Mouse (Mus musculus) liver, embryonic 12.5 days (tissue): ENCODE measurements around the gene Timp3. TPM values are rescaled to one million over a fixed set of nuclear protein-coding genes. Genes with fewer than 3 reads are reported as not detected.
A peak's percentile ranks its signal among the peaks of the same experiment; 100 is the strongest.

ENCODE experiments used
- ATAC-seq: fragments of 200-750 bp; cut with Nextera tagmentation; 2 replicates; pipeline ENCODE4 v1.8.0; 2017; ENCODE audit warnings: moderate number of reproducible peaks, mild to moderate bottlenecking, moderate library complexity
- H3K27ac ChIP-seq: fragments of 300-500 bp; sonication (generic); 2 replicates; pipeline ENCODE4 v1.5.1; 2016; ENCODE audit warnings: mild to moderate bottlenecking
- H3K27me3 ChIP-seq: fragments of 300-500 bp; sonication (generic); replicated peaks from 2 replicates; pipeline ENCODE4 v1.6.1; 2016; ENCODE audit warnings: mild to moderate bottlenecking, moderate library complexity
- H3K36me3 ChIP-seq: fragments of 300-500 bp; sonication (generic); 2 replicates; pipeline ENCODE4 v1.6.1; 2016; ENCODE audit warnings: mild to moderate bottlenecking, moderate library complexity
- H3K4me1 ChIP-seq: fragments of 300-500 bp; sonication (generic); 2 replicates; pipeline ENCODE4 v1.6.1; 2016
- H3K4me2 ChIP-seq: fragments of 300-500 bp; sonication (generic); 2 replicates; pipeline ENCODE4 v1.6.1; 2016; ENCODE audit warnings: mild to moderate bottlenecking, moderate library complexity
- H3K4me3 ChIP-seq: fragments of 300-500 bp; sonication (generic); 2 replicates; pipeline ENCODE4 v1.5.1; 2016; ENCODE audit warnings: mild to moderate bottlenecking, moderate library complexity
- H3K9ac ChIP-seq: fragments of 300-500 bp; sonication (generic); 2 replicates; pipeline ENCODE4 v1.6.1; 2016; ENCODE audit warnings: mild to moderate bottlenecking, moderate library complexity
- H3K9me3 ChIP-seq: fragments of 300-500 bp; sonication (generic); replicated peaks from 2 replicates; pipeline ENCODE4 v1.6.1; 2016; ENCODE audit warnings: mild to moderate bottlenecking, moderate library complexity
- WGBS: fragments of 180-500 bp; shearing (Covaris S2); methylation state at CpG from one replicate; pipeline ENCODE4 v1.1.7; 2016; ENCODE audit not compliant: insufficient replicate concordance; 5-methylcytosine and 5-hydroxymethylcytosine counted together
- polyA plus RNA-seq: library from polyadenylated mRNA; unstranded; fragments of >200 nt; fragmentation: Nextera tagmentation; extraction: Ambion mirVana; gene quantifications from 2 replicates; pipeline ENCODE4 v1.2.1, GENCODE M21; 2016

Timp3 gene
- polyA plus RNA-seq, 1 experiment from 2014 or later: 17.0 TPM

DNA sequence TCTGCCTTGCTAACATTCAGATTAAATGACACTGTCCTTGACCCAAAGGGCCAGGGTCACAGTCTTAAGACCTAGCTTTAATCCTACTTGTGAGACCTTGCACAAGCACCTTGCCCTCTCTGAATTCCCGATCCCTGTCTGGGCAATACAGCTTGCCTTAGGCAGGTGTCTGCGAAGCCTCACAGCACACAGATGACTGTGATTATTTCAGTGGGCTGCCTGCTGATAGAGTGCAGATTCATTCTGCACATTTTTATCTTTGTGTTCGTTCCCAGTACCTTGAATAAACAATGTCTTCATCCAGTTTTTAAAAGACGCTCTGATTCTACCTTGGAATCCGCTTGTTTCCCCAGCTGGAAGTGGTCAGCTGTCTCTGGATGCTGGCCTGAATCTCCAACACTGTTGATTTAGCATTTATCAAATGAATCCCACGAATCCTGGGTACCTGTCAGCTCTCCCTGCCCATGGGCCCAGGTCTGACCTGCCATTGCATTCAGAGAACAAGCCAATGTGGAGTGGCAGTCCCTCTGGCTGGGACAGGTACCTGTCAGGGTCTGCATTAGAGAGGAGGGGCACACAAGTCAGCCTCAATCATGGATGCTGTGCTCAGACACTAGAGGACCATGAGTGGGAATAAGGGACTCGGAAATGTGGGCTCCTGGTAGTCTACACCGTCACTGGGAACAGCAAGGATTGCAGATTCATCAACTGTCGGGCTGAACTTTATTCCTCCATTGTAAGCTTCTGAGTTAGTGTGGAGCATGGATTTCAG, 81.2 kb downstream of the Timp3 start:
- Histone ChIP-seq H3K9ac (no peak overlapping the region), H3K27ac (no peak overlapping the region), H3K27me3 (no peaks in the 10 kb centered on the region; the same call in none of the 2 replicates), H3K9me3 (no peaks in the 10 kb centered on the region), H3K36me3 (no peaks in the 10 kb centered on the region), H3K4me2 (no peak overlapping the region), H3K4me1 (no peaks in the 10 kb centered on the region), H3K4me3 (no peak overlapping the region)
- no peak for ATAC-seq
- 61% methylated on average over 9 of the region's 9 CpGs for WGBS

DNA sequence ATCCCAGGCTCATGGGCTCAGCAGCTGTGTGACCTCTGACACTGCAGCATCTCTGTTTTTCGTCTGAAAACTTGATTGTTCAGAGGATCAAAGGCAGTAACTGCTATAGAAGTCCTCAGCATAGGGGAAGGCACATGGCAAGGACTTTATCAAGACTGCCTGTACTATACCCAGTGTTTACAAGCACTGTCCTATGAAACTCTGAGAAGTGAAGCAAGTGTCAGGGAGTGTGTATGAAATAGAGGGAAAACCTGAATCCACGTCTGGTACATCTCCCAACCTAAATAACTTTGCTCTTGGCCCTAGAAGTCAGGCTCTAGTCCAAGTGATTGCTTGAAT, 81.7 kb downstream of the Timp3 start:
- Histone ChIP-seq H3K27ac (no peak overlapping the region), H3K9ac (no peak overlapping the region), H3K4me2 (no peak overlapping the region), H3K9me3 (no peaks in the 10 kb centered on the region), H3K4me3 (no peak overlapping the region), H3K4me1 (no peaks in the 10 kb centered on the region), H3K27me3 (no peaks in the 10 kb centered on the region; the same call in none of the 2 replicates), H3K36me3 (no peaks in the 10 kb centered on the region)
- ATAC-seq: no peak
- 29% methylated on average over 2 of the region's 2 CpGs for WGBS

DNA sequence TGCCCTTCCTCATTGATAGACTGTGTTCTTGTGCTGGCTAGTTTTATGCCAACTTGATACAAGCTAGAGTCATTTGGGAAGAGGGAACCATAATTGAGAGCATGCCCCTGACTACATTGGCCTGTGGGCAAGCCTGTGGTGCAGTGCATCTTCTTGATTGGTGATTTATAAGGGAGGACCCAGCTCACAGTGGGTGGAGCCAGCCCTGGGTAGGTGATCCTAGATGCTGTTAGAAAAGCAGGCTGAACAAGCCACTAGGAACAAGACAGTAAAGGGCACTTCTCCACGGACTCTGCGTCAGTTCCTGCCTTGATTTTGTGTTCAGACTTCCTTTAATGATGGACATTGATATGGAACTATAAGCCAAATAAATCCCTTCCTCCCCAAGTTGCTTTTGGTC, 84.5 kb downstream of the Timp3 start:
- Histone ChIP-seq H3K4me3 (no peak overlapping the region), H3K27ac (no peak overlapping the region), H3K4me2 (no peak overlapping the region), H3K4me1 (peaks cover 11% of the 10 kb centered on the region; the same call in 1 of the 2 replicates), H3K27me3 (no peaks in the 10 kb centered on the region; the same call in none of the 2 replicates), H3K36me3 (no peaks in the 10 kb centered on the region), H3K9me3 (no peaks in the 10 kb centered on the region), H3K9ac (no peak overlapping the region)
- ATAC-seq: no peak
- 74% methylated on average over 2 of the region's 2 CpGs for WGBS

DNA sequence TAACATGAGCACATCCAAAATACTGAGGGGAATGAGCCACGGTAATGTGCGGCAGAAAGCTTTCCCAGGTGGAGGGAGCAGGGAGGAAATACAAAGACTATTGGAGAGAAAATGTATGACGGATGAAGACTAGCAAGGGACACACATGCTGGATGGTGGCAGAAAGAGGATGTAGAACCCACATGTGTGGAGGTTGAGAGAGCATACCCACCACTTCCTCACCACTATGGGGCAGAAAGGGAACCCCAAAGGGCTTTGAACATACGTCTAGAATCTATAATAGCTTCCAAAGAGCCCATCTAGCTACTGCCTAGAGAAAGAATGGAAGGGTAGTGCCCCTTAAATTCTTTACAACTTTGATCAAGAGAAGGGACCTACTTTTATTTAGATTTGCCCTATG, 85.5 kb downstream of the Timp3 start:
- no peak overlapping the region for H3K27ac ChIP-seq
- H3K4me1 ChIP-seq: peaks cover 11% of the 10 kb centered on the region; the same call in 1 of the 2 replicates
- H3K4me3 ChIP-seq: no peak overlapping the region
- no peak for ATAC-seq
- no peak overlapping the region for H3K9ac ChIP-seq
- WGBS: 48% methylated on average over 4 of the region's 4 CpGs
- no peaks in the 10 kb centered on the region; the same call in none of the 2 replicates for H3K27me3 ChIP-seq
- H3K4me2 ChIP-seq: no peak overlapping the region
- no peaks in the 10 kb centered on the region for H3K36me3 ChIP-seq
- no peaks in the 10 kb centered on the region for H3K9me3 ChIP-seq

DNA sequence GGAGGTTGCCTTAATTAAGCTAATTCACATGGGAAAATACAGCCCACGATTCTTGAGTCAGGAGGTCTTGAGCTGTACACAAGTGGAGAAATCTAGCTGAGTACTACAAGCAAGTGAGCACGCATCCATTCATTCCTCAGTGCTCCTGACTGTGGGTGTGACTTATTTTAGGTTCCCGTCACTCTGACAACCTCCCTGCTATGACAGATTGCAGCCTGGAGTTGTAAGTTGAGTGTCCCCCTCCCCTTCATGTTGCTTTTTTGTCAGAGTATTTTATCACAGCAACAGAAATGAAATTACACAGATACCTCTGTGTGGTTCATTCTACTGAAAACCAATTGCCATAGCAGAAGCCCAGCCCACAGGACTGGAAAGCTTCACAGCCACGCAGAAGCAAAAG, 86.1 kb downstream of the Timp3 start:
- Histone ChIP-seq H3K27ac (no peak overlapping the region), H3K4me2 (no peak overlapping the region), H3K9ac (no peak overlapping the region), H3K4me1 (peaks cover 11% of the 10 kb centered on the region; the same call in 1 of the 2 replicates), H3K4me3 (no peak overlapping the region), H3K27me3 (no peaks in the 10 kb centered on the region; the same call in none of the 2 replicates), H3K9me3 (no peaks in the 10 kb centered on the region), H3K36me3 (no peaks in the 10 kb centered on the region)
- no peak for ATAC-seq
- WGBS: 68% methylated on average over 4 of the region's 4 CpGs

DNA sequence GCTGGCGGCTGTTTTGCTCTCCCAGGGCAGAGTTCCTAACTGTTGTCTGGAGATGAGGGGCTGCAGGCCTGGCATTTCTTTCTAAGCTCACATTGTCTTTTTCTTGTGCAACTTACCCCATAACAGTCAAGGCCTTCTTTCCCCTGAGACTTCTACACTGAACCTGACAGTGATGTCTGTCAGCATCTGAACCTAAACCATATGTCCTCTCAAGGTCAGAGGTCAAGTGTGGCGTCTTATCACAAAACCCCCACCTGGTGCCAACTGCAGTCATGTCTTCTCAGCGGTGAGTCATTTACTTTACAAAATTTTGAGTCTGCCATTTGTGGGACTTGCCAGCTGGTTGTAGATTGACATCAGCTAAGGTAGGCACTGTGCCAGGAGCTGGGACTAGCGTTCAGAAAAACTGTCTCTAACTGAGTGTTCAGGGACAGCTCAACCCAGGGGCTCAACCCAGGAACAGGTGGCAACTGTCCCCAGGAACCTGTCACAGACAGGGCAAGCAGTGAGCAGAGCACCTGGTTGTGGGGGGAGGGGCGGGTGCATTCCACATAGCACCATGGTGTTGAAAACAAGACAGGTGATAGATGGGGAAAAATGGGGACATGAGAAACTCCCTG, 87.8 kb downstream of the Timp3 start:
- Histone ChIP-seq H3K4me1 (peaks cover 21% of the 10 kb centered on the region), H3K36me3 (no peaks in the 10 kb centered on the region), H3K9me3 (no peaks in the 10 kb centered on the region), H3K27ac (no peak overlapping the region), H3K27me3 (no peaks in the 10 kb centered on the region; the same call in 1 of the 2 replicates), H3K9ac (no peak overlapping the region), H3K4me3 (no peak overlapping the region), H3K4me2 (no peak overlapping the region)
- WGBS: 59% methylated on average over 5 of the region's 5 CpGs
- ATAC-seq: no peak

DNA sequence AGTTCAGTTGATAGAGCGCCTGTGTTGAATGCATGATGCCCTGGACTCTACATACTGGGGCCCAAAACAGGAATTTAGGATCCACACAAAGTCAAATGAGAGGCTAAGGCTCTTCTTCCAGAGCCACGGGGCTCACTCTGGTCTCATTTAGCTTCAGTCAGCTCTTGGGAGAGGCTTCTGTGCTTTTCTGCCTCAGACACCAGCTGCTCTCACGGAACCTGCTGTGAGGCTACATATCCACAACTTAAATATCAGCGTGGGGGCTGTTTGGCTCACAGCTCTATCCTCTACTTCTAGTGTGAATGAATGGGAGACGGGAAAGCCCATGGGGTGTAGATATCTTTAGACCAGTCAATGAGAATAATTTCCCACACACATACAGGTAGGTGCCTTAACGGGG, 88.6 kb downstream of the Timp3 start:
- Histone ChIP-seq H3K36me3 (no peaks in the 10 kb centered on the region), H3K9me3 (no peaks in the 10 kb centered on the region), H3K4me1 (peaks cover 21% of the 10 kb centered on the region), H3K4me3 (no peak overlapping the region), H3K27ac (no peak overlapping the region), H3K4me2 (no peak overlapping the region), H3K9ac (no peak overlapping the region), H3K27me3 (no peaks in the 10 kb centered on the region; the same call in 1 of the 2 replicates)
- 68% methylated on average over 6 of the region's 6 CpGs for WGBS
- no peak for ATAC-seq

DNA sequence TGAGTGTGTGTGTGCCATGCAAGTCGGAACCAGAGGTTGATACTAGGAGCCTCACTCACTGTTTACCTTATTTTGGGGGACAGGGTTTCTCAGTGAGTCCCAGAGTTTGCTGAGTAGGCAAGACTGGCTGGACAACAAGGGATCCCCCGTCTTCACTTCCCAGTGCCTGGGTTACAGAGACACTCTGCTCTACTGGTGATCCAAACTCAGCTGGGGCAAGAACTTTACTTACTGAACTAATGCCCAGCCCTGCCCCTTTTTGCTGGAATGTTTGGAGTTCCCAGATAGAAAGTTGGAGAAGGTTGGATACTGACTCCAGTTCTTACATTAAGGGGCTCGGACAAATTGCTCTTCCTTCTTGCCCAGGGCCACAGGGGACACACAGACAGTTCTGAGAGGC, 89.2 kb downstream of the Timp3 start:
- whole genome bisulfite sequencing: 60% methylated on average over 3 of the region's 3 CpGs
- H3K4me2 ChIP-seq: no peak overlapping the region
- H3K27ac ChIP-seq: no peak overlapping the region
- peaks cover 21% of the 10 kb centered on the region for H3K4me1 ChIP-seq
- no peaks in the 10 kb centered on the region for H3K36me3 ChIP-seq
- no peak overlapping the region for H3K4me3 ChIP-seq
- no peak for ATAC-seq
- no peaks in the 10 kb centered on the region; the same call in 1 of the 2 replicates for H3K27me3 ChIP-seq
- no peaks in the 10 kb centered on the region for H3K9me3 ChIP-seq
- H3K9ac ChIP-seq: no peak overlapping the region

DNA sequence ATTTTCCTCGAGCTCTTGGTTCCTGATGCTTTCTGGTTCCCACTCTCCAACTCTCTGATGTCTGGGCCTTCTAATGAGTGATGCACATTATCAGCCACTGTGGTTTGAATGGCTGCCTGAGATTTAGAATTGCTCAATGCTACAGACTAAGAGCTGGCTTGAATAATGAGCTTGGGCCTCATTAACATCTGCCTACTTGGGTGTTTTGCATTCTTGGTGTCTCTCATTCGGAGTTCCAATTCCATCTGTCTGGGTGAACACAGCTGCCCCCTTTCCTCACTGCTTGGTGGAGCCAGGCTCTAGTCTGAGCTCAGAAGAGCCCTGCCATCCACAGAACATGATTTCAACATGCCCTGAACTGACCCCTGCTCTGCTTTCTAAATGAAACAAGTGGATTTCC, 89.7 kb downstream of the Timp3 start:
- Histone ChIP-seq H3K4me2 (no peak overlapping the region), H3K9ac (no peak overlapping the region), H3K36me3 (no peaks in the 10 kb centered on the region), H3K4me1 (peaks cover 21% of the 10 kb centered on the region), H3K27me3 (no peaks in the 10 kb centered on the region; the same call in 1 of the 2 replicates), H3K9me3 (no peaks in the 10 kb centered on the region), H3K27ac (no peak overlapping the region), H3K4me3 (no peak overlapping the region)
- WGBS: 50% methylated on average over 2 of the region's 2 CpGs
- ATAC-seq: no peak

DNA sequence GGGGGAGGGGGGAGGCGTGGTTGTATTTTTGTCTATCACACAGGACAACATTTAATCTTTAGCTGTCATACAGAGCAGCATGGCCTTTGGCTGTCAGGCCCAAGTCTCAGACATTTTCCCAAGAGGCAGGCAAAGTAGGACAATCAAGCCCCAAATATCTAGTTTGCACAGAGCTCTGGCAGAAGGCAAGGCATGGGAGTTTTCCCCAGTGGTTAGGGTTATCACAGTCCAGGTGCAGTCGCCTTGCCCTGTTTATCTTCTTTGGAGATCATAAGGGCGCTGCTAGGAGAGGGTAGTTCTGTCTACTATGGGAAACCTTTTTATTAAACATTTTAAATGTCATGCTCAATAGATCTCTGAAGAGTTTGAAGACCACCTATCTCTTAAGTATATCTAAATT, 92.2 kb downstream of the Timp3 start:
- WGBS: 26% methylated on average over 3 of the region's 3 CpGs
- ATAC-seq: peak; percentile 95
- Histone ChIP-seq H3K27me3 (no peaks in the 10 kb centered on the region), H3K9ac (no peak overlapping the region), H3K4me1 (peaks cover 16% of the 10 kb centered on the region), H3K27ac (peak overlapping the region; percentile 51; the same call in 1 of the 2 replicates), H3K9me3 (no peaks in the 10 kb centered on the region), H3K36me3 (no peaks in the 10 kb centered on the region), H3K4me2 (peak overlapping the region; percentile 24; the same call in 1 of the 2 replicates), H3K4me3 (no peak overlapping the region)

DNA sequence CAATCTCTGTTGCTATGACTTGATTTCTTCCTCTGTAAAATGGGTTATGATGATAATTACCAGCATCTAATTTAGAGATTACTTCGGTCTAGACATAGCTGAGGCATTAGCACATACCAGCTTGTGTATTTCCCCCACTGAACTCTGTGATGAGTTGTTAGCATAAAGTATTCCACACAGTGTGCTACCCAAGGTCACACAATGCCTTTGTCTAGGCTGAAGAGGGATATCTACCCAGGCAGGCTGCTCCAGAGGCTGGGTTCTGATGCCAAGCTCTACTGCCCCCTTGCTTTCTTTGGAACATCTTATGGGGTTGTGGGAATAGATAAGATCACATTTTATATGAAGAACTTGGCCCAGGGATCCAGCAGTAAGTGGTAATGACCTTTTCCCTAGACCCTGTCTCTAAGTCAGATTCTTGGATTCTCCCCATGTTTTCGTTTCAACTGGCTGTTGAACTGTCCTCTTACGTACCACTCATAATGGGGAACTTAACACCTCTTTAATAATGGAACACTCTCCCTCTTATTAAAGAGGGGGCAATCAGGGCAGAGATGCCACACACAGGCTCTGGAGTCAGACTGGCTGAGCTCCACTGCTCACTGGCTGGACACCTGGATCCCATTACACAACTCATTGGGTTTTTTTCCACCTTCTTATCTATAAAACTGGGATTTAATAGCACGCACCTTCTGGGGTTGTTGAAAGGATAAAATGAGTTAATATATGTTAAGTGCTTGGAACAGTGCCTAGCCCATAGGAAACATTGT, 97.6 kb downstream of the Timp3 start:
- Histone ChIP-seq H3K36me3 (no peaks in the 10 kb centered on the region), H3K4me2 (no peak overlapping the region), H3K4me1 (no peaks in the 10 kb centered on the region), H3K27me3 (no peaks in the 10 kb centered on the region), H3K9me3 (no peaks in the 10 kb centered on the region), H3K9ac (no peak overlapping the region), H3K27ac (no peak overlapping the region), H3K4me3 (no peak overlapping the region)
- ATAC-seq: no peak
- WGBS: 70% methylated on average over 4 of the region's 4 CpGs

DNA sequence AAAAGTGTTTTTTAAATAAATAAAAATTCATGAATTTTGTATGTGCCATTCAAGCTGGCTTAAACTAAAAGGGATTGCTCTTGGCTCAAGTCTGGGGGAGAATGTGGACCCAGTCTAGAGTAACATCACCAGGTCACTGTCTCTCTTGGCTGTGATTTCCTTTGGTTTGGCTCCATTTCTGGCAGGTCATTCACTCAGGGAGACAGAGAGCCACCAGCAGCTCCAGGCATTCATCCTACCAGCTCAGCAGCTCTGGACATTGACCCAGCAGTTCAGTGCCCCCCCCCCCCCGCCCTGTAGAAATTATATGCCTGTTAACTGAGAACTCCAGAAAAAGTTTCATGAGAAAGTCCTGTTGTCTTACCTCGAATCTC, 98.2 kb downstream of the Timp3 start:
- WGBS: 40% methylated on average over 2 of the region's 2 CpGs
- ATAC-seq: no peak
- H3K27ac ChIP-seq: no peak overlapping the region

More for the DNA sequence above, 98.2 kb downstream of the Timp3 start:
- no peaks in the 10 kb centered on the region for H3K36me3 ChIP-seq
- H3K27me3 ChIP-seq: no peaks in the 10 kb centered on the region
- H3K4me3 ChIP-seq: no peak overlapping the region
- no peaks in the 10 kb centered on the region for H3K9me3 ChIP-seq
- no peak overlapping the region for H3K9ac ChIP-seq
- H3K4me1 ChIP-seq: no peaks in the 10 kb centered on the region
- no peak overlapping the region for H3K4me2 ChIP-seq
